Mouse (Mus musculus): ENCODE results near the gene Lrp11. TPM values are rescaled to one million over a fixed set of nuclear protein-coding genes. Genes with fewer than 3 reads are reported as not detected.
"Not testable (repeated sequence)": the region's sequence is repeated elsewhere in the genome, so short reads cannot be mapped to it uniquely, and the experiment has no call there.

The Lrp11 gene
- polyA plus RNA-seq, 1 experiment from 2014 or later = 6.9 TPM

GRCm38 (mm10) chr10:7606437-7606836 is 16.8 kb downstream of the Lrp11 start:
- Histone ChIP-seq H3K27me3 (ENCODE audit: poor library complexity, severe bottlenecking) (no peaks in the 10 kb centered on the region), H3K4me3 (no peak overlapping the region), H3K4me1 (no peaks in the 10 kb centered on the region), H3K9me3 (no peaks in the 10 kb centered on the region), H3K27ac (no peak overlapping the region), H3K36me3 (replicated peaks) (no peaks in the 10 kb centered on the region)
- 94% methylated on average over 2 of the region's 2 CpGs for WGBS
- no peak for DNase-seq (ENCODE audit: extremely low spot score, low spot score)

- no peaks in the 10 kb centered on the region for H3K4me1 ChIP-seq
- no peak overlapping the region for H3K4me3 ChIP-seq
- no peak overlapping the region for H3K27ac ChIP-seq
- DNase-seq (ENCODE audit: extremely low spot score, low spot score) = no peak
- no peaks in the 10 kb centered on the region for H3K36me3 ChIP-seq (replicated peaks)
- WGBS = 95% methylated on average over 17 of the region's 17 CpGs
- no peaks in the 10 kb centered on the region for H3K9me3 ChIP-seq
- no peaks in the 10 kb centered on the region for H3K27me3 ChIP-seq (ENCODE audit: poor library complexity, severe bottlenecking)
Measured at GRCm38 (mm10) chr10:7608611-7609010, 19.0 kb downstream of the Lrp11 start.

DNA sequence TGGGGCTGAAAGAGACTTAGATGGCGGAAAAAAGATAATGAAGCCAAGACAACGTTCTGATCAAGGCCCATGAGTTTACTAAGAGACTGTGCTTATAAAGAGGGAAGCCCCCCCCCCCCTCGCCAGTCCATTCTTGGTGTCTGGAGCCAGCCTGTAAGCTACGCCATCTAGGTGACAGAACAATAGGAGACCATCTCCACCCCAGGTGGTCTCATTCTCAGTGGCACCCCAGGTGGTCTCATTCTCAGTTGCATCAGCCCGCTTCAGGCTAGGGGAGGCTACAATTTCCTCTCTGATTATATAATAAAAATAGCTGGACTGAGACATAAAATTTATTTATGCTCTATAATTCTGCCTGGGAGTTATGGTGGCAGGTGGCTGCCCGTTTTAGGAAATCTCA is 22.0 kb downstream of the Lrp11 start:
- Histone ChIP-seq H3K4me1 (no peaks in the 10 kb centered on the region), H3K4me3 (no peak overlapping the region), H3K9me3 (peaks cover 6% of the 10 kb centered on the region), H3K27me3 (ENCODE audit: poor library complexity, severe bottlenecking) (no peaks in the 10 kb centered on the region), H3K36me3 (replicated peaks) (peaks cover 4% of the 10 kb centered on the region), H3K27ac (no peak overlapping the region)
- no peak for DNase-seq (ENCODE audit: extremely low spot score, low spot score)
- 58% methylated on average over 6 of the region's 6 CpGs for WGBS

- not testable (repeated sequence) for H3K27ac ChIP-seq; DNase-seq (ENCODE audit: extremely low spot score, low spot score); H3K4me1 ChIP-seq; H3K9me3 ChIP-seq; H3K36me3 ChIP-seq (replicated peaks); H3K27me3 ChIP-seq (ENCODE audit: poor library complexity, severe bottlenecking); H3K4me3 ChIP-seq
Measured at GRCm38 (mm10) chr10:7612210-7612609, 22.6 kb downstream of the Lrp11 start.

- Histone ChIP-seq H3K27me3 (ENCODE audit: poor library complexity, severe bottlenecking) (no peaks in the 10 kb centered on the region), H3K4me3 (no peak overlapping the region), H3K4me1 (no peaks in the 10 kb centered on the region), H3K27ac (no peak overlapping the region), H3K9me3 (peaks cover 6% of the 10 kb centered on the region), H3K36me3 (replicated peaks) (peaks cover 4% of the 10 kb centered on the region)
- 92% methylated on average over 8 of the region's 8 CpGs for WGBS
- DNase-seq (ENCODE audit: extremely low spot score, low spot score) = no peak
Measured at GRCm38 (mm10) chr10:7614834-7615233, 25.2 kb downstream of the Lrp11 start.

DNA sequence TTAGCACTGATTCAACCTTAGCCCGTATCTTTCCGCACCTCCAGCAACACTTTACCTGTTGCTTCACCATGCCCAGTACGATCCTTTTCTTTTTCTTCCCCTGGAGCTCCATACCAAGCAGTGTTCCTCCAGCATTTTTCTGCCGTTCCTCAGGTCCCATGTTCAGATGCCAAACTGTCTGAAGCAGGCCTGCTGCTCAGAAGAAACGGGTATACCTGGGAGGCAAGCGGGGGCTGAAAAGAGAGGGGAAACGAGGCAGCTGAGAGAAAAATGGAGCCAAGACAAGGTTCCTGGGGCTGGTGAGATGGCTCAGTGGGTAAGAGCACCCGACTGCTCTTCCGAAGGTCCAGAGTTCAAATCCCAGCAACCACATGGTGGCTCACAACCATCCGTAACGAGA is 27.5 kb downstream of the Lrp11 start:
- not testable (repeated sequence) for H3K27ac ChIP-seq; H3K36me3 ChIP-seq (replicated peaks); H3K27me3 ChIP-seq (ENCODE audit: poor library complexity, severe bottlenecking); H3K9me3 ChIP-seq; H3K4me3 ChIP-seq; DNase-seq (ENCODE audit: extremely low spot score, low spot score); H3K4me1 ChIP-seq
- 85% methylated on average over 11 of the region's 11 CpGs for WGBS

GRCm38 (mm10) chr10:7617556-7617955 is 28.0 kb downstream of the Lrp11 start:
- DNase-seq (ENCODE audit: extremely low spot score, low spot score); H3K36me3 ChIP-seq (replicated peaks); H3K27ac ChIP-seq; H3K9me3 ChIP-seq; H3K27me3 ChIP-seq (ENCODE audit: poor library complexity, severe bottlenecking); H3K4me3 ChIP-seq; H3K4me1 ChIP-seq: not testable (repeated sequence)
- WGBS = 33% methylated on average over 3 of the region's 3 CpGs

GRCm38 (mm10) chr10:7619821-7620241 is 30.2 kb downstream of the Lrp11 start:
- Histone ChIP-seq H3K27ac (no peak overlapping the region), H3K36me3 (replicated peaks) (peaks cover 1% of the 10 kb centered on the region), H3K27me3 (ENCODE audit: poor library complexity, severe bottlenecking) (no peaks in the 10 kb centered on the region), H3K4me3 (no peak overlapping the region), H3K4me1 (no peaks in the 10 kb centered on the region), H3K9me3 (peaks cover 2% of the 10 kb centered on the region)
- 85% methylated on average over 5 of the region's 5 CpGs for WGBS
- DNase-seq (ENCODE audit: extremely low spot score, low spot score) = no peak

DNA sequence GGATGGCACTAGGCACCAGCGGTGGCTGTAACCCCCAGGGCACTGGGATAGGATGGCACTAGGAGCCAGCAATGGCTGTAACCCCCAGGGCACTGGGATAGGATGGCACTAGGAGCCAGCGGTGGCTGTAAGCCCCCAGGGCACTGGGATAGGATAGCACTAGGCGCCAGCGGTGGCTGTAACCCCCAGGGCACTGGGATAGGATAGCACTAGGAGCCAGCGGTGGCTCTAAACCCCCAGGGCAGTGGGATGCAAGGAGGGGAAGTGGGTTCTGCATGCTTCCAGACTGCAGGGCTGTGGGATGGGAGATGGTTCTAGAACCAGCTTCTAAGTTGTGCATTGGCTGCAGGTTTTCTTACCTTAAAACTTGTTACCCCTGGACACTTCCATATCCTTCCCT is 31.1 kb downstream of the Lrp11 start:
- no peaks in the 10 kb centered on the region for H3K36me3 ChIP-seq (replicated peaks)
- no peak overlapping the region for H3K4me3 ChIP-seq
- H3K27ac ChIP-seq = no peak overlapping the region
- H3K9me3 ChIP-seq = no peaks in the 10 kb centered on the region
- no peaks in the 10 kb centered on the region for H3K4me1 ChIP-seq
- H3K27me3 ChIP-seq (ENCODE audit: poor library complexity, severe bottlenecking) = no peaks in the 10 kb centered on the region
- WGBS = 63% methylated on average over 5 of the region's 5 CpGs
- no peak for DNase-seq (ENCODE audit: extremely low spot score, low spot score)

GRCm38 (mm10) chr10:7622378-7622777 is 32.8 kb downstream of the Lrp11 start:
- no peaks in the 10 kb centered on the region for H3K4me1 ChIP-seq
- no peak overlapping the region for H3K4me3 ChIP-seq
- no peaks in the 10 kb centered on the region for H3K27me3 ChIP-seq (ENCODE audit: poor library complexity, severe bottlenecking)
- DNase-seq (ENCODE audit: extremely low spot score, low spot score) = no peak
- H3K9me3 ChIP-seq = no peaks in the 10 kb centered on the region
- no peak overlapping the region for H3K27ac ChIP-seq
- 92% methylated on average over 3 of the region's 3 CpGs for WGBS
- peaks cover 4% of the 10 kb centered on the region for H3K36me3 ChIP-seq (replicated peaks)

DNA sequence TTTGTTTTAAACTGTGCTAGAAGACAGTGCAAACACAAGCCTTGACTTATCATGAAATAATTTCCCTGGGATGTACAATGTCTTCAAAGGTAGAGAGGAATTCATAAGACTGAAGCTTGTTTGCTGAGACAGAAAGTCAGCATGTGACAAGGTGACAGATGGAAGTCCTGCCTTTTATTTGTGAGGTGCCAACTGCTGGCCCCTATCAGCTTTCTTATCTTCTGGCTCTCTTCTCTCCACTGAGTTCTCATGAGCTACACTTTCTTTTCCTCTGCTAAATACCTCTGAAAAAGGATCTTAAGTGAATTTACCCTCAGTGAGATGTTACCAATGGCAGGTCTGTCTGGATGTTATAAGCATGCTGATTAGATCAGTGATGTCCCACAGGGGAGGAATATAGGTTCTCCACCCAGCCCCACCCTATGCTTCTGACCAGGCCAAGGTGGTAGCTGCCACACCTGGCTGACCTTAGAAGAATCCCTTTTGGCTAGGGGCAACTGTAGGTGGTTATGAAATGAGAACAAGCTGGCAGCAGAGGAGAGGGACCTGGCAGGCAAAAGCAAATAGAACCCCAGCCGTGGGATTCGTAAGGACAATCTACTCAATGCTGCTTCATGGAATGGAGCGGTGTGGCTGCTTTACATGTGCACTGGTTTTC is 34.4 kb downstream of the Lrp11 start:
- Histone ChIP-seq H3K27ac (no peak overlapping the region), H3K36me3 (replicated peaks) (peaks cover 16% of the 10 kb centered on the region), H3K9me3 (no peaks in the 10 kb centered on the region), H3K4me3 (no peak overlapping the region), H3K4me1 (no peaks in the 10 kb centered on the region), H3K27me3 (ENCODE audit: poor library complexity, severe bottlenecking) (no peaks in the 10 kb centered on the region)
- WGBS = 98% methylated on average over 3 of the region's 3 CpGs
- DNase-seq (ENCODE audit: extremely low spot score, low spot score) = no peak

GRCm38 (mm10) chr10:7629092-7629491 is 39.5 kb downstream of the Lrp11 start:
- Histone ChIP-seq H3K36me3 (replicated peaks) (peaks cover 52% of the 10 kb centered on the region), H3K4me1 (no peaks in the 10 kb centered on the region), H3K27ac (no peak overlapping the region), H3K27me3 (ENCODE audit: poor library complexity, severe bottlenecking) (no peaks in the 10 kb centered on the region), H3K9me3 (no peaks in the 10 kb centered on the region), H3K4me3 (no peak overlapping the region)
- WGBS = 91% methylated on average over 4 of the region's 4 CpGs
- DNase-seq (ENCODE audit: extremely low spot score, low spot score) = no peak

DNA sequence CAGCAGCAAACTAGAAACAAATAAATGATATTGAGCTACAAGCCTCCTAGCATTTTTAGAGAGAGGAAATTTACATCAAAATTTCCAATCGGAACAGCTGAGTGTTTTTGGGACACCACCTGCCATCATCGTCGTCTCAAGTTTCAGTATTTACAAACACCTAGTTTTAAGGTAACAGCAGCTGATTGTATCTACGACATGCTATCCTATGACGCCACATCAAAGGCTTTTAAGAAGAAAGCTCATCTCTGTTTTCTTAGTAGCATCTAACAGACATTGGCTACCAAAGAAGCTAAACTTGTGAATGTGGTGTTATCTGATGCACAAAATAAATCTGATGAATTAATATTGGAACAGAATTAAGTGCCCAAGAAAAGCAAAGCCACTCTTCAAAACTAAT is 40.7 kb downstream of the Lrp11 start:
- H3K4me3 ChIP-seq = no peak overlapping the region
- H3K4me1 ChIP-seq = no peaks in the 10 kb centered on the region
- DNase-seq (ENCODE audit: extremely low spot score, low spot score) = no peak
- peaks cover 52% of the 10 kb centered on the region for H3K36me3 ChIP-seq (replicated peaks)
- no peak overlapping the region for H3K27ac ChIP-seq
- no peaks in the 10 kb centered on the region for H3K27me3 ChIP-seq (ENCODE audit: poor library complexity, severe bottlenecking)
- WGBS = 98% methylated on average over 5 of the region's 5 CpGs
- no peaks in the 10 kb centered on the region for H3K9me3 ChIP-seq
